Mouse (Mus musculus) G1E (cell line): ENCODE results near the gene Mrnip. TPM values are rescaled to one million over a fixed set of nuclear protein-coding genes. Genes with fewer than 3 reads are reported as not detected.

Experiments
- ATAC-seq: 2 replicates; pipeline ENCODE4 v1.8.0; 2016; ENCODE audit warnings: mild to moderate bottlenecking; ENCODE audit not compliant: insufficient number of reproducible peaks, poor library complexity, low FRiP score, severe bottlenecking; ENCODE audit errors: extremely low read depth
- DNase-seq: peaks from one replicate; pipeline ENCODE4 v3.0.0; 2012; ENCODE audit warnings: low spot score
- H3K27me3 ChIP-seq: 2 replicates; pipeline ENCODE4 v1.6.1; 2012; ENCODE audit warnings: mild to moderate bottlenecking, low read length, inconsistent platforms; ENCODE audit not compliant: insufficient read depth
- H3K36me3 ChIP-seq: replicated peaks from 2 replicates; pipeline ENCODE3; 2012; ENCODE audit warnings: mild to moderate bottlenecking, inconsistent platforms
- H3K4me1 ChIP-seq: 2 replicates; pipeline ENCODE4 v1.6.1; 2012; ENCODE audit warnings: low read depth, low read length, inconsistent platforms, mixed read lengths; ENCODE audit not compliant: insufficient read depth
- H3K4me3 ChIP-seq: 2 replicates; pipeline ENCODE4 v1.5.1; 2012; ENCODE audit warnings: low read depth, mild to moderate bottlenecking, inconsistent platforms, low read length, moderate library complexity, mixed read lengths
- H3K9me3 ChIP-seq: replicated peaks from 2 replicates; pipeline ENCODE4 v1.6.1; 2012; ENCODE audit warnings: inconsistent platforms
- CTCF ChIP-seq: IDR thresholded peaks from 2 replicates; pipeline ENCODE4 v1.5.1; 2012; ENCODE audit warnings: low read depth, low read length, inconsistent platforms, mixed read lengths
- GATA1 ChIP-seq: IDR thresholded peaks from 2 replicates; pipeline ENCODE4 v1.6.1; 2012; ENCODE audit warnings: borderline replicate concordance, low read length, inconsistent platforms, mixed read lengths
- GATA2 ChIP-seq: IDR thresholded peaks from 2 replicates; pipeline ENCODE4 v1.6.1; 2012; ENCODE audit warnings: low read depth, low read length, inconsistent platforms, borderline replicate concordance
- POLR2AphosphoS5 ChIP-seq: IDR thresholded peaks from 2 replicates; pipeline ENCODE4 v1.6.1; 2012; ENCODE audit warnings: low read depth, low read length, inconsistent platforms; ENCODE audit not compliant: insufficient replicate concordance
- TAL1 ChIP-seq: conservative IDR thresholded peaks from 2 replicates; pipeline ENCODE4 v1.6.1; 2012; ENCODE audit warnings: low read depth, low read length, inconsistent platforms, mixed read lengths
- polyA plus RNA-seq: library from polyadenylated mRNA; stranded (reverse); fragments of >175 nt; gene quantifications from 2 replicates; pipeline ENCODE4 v1.2.3, GENCODE M21; 2012
- total RNA-seq, 2 experiments: library from RNA; stranded (forward) in 1 of 2; stranded (reverse) in 1 of 2; fragments of 200-1000 nt in 1 of 2; fragments of >200 nt in 1 of 2; fragmentation: Nextera tagmentation in 1 of 2; gene quantifications; 2 replicates each; pipeline ENCODE4 v1.2.3; 2014 to 2017

Gene Mrnip
- total and polyA plus RNA-seq, 3 experiments, result 10.6 to 44.8 (median 17.6) TPM

DNA sequence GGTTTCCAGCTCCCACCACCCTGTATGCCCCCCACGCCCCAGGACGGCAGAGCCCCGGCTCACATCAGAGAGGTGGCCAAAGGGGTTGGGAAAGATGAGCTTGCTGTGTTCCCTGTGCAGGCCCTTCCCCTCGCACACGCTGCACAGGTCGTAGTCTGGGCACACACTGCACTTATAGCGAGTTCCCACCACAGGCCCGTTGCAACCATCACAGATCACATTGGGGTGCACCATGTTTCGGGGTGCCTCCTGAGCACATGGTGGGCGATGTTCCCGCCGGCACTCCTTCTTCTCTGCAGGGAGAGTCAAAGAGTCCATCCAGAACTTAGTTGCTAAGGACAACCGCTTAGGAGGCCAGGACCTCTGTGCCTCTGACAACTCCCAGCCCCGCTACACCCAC is 33.1 kb downstream of the Mrnip start:
- no peak for ATAC-seq
- Histone ChIP-seq H3K4me1 (peaks cover 51% of the 10 kb centered on the region), H3K4me3 (no peak overlapping the region)

GRCm38 (mm10) chr11:50208039-50208438 is 33.8 kb downstream of the Mrnip start:
- no peak overlapping the region for H3K4me3 ChIP-seq
- H3K9me3 ChIP-seq, result no peaks in the 10 kb centered on the region
- DNase-seq (no peak), ATAC-seq (no peak)
- peaks cover 65% of the 10 kb centered on the region for H3K36me3 ChIP-seq
- no peaks in the 10 kb centered on the region for H3K27me3 ChIP-seq
- no peak for TF ChIP-seq CTCF
- TF ChIP-seq POLR2AphosphoS5, result no peak
- no peak for TF ChIP-seq GATA1
- TF ChIP-seq GATA2, result no peak
- TF ChIP-seq TAL1, result no peak
- H3K4me1 ChIP-seq, result peaks cover 58% of the 10 kb centered on the region

More for the DNA sequence above, 33.1 kb downstream of the Mrnip start:
- Histone ChIP-seq H3K36me3 (peaks cover 67% of the 10 kb centered on the region), H3K27me3 (no peaks in the 10 kb centered on the region), H3K9me3 (no peaks in the 10 kb centered on the region)
- DNase-seq, result no peak
- TF ChIP-seq GATA2 (no peak), GATA1 (no peak), TAL1 (no peak), POLR2AphosphoS5 (no peak), CTCF (no peak)

- H3K4me3 ChIP-seq, result peak overlapping the region; percentile 92
- H3K36me3 ChIP-seq, result peaks cover 49% of the 10 kb centered on the region
- no peaks in the 10 kb centered on the region for H3K9me3 ChIP-seq
- H3K4me1 ChIP-seq, result peaks cover 58% of the 10 kb centered on the region
- peak; percentile 94 for ATAC-seq
- H3K27me3 ChIP-seq, result no peaks in the 10 kb centered on the region
- DNase-seq, result peak; percentile 92
- TF ChIP-seq GATA2 (no peak), CTCF (no peak), TAL1 (no peak), POLR2AphosphoS5 (no peak), GATA1 (no peak)
These were observed 35.9 kb downstream of the Mrnip start for GRCm38 (mm10) chr11:50210101-50210504.

DNA sequence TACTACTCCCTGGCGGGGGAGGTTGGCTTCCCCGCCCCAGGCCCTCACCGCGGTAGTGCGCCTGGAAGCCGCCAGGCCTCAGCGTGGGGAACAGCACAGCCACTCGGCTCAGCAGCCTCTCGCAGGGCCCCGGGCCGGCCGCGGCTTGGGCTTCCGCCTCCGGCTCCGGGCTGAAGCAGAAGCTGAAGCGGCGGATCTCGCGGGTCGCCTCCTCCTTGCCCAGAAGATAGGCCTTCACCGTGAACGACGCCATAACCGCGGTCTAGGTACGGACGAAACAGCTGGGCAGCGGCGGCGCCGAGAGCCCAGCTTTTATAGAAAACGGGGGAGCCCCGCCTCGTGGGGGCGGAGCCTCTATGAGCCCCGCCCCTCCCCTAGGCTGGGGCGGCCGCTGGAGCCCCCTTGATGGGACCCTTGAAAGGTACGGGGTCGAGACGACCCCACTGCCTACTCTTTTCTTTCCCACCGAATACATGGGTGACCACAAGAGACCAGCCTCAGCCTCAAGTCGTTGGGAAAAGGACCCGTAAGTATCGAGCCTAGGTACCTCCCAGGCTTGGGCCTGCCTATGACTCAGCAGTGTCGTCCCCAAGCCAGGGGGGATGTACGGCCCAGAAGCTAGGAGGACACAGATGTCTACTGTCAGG is 36.4 kb downstream of the Mrnip start, which contains the start of the genes Sqstm1 and Mgat4b:
TSS of gene Sqstm1 (minus strand) at position 323 of the 647 bp plus-strand sequence.
TSS of gene Mgat4b (plus strand) at position 386 of the 647 bp plus-strand sequence.
- TF ChIP-seq GATA2, result no peak
- no peak for TF ChIP-seq CTCF
- TF ChIP-seq POLR2AphosphoS5, result 0 out of 2 replicates have a peak, but pooled peaks have one; percentile 22
- no peak for TF ChIP-seq GATA1
- no peak for TF ChIP-seq TAL1
- Histone ChIP-seq H3K4me1 (peaks cover 64% of the 10 kb centered on the region), H3K4me3 (peak within 1 kb of the TSS; percentile 92), H3K9me3 (no peaks in the 10 kb centered on the region), H3K36me3 (peaks cover 49% of the 10 kb centered on the region), H3K27me3 (no peaks in the 10 kb centered on the region)
- ATAC-seq (no peak), DNase-seq (peak; percentile 79)

DNA sequence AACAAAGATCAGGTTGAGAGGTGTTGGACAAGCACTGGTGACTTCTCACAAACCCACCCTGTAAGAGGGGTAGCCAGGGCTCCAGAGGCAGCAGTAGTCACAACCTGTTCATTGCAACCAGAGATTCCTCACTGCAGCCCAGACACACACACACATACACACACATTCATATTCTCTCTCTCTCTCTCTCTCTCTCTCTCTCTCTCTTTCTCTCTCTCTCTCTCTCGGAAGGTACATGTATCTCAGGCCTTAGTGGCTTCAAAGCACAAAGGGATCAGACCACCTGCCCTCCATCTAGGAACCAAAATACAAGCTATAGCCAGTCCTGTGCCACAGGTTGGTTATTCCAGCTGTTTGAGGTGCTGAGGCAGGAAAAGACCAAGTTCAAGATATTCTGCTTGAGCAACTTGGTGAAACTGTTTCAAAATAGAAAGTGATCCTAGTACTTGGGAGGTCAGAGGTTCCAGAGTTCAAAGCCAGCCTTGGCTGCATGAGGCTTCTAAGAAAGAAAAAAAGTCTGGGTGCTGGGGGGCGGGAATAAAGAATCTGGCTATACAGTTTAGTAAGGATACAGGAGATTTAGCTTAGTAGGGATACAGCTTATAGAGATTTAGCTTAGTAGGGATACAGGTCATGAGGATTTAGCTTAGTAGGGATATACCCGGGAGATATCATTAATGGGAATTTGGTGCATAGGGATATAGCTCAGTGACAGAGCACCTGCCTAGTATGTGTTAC is 37.2 kb downstream of the Mrnip start:
- no peak for TF ChIP-seq GATA1
- no peak for TF ChIP-seq GATA2
- TF ChIP-seq TAL1, result no peak
- TF ChIP-seq POLR2AphosphoS5, result no peak
- no peak for TF ChIP-seq CTCF
- H3K36me3 ChIP-seq, result peaks cover 49% of the 10 kb centered on the region
- no peaks in the 10 kb centered on the region for H3K9me3 ChIP-seq
- peaks cover 72% of the 10 kb centered on the region for H3K4me1 ChIP-seq
- DNase-seq (no peak), ATAC-seq (no peak)
- H3K4me3 ChIP-seq, result peak overlapping the region; percentile 92
- no peaks in the 10 kb centered on the region for H3K27me3 ChIP-seq

- H3K4me3 ChIP-seq, result no peak overlapping the region
- H3K36me3 ChIP-seq, result peaks cover 49% of the 10 kb centered on the region
- ATAC-seq (no peak), DNase-seq (no peak)
- no peak for TF ChIP-seq GATA2
- peaks cover 74% of the 10 kb centered on the region for H3K4me1 ChIP-seq
- no peaks in the 10 kb centered on the region for H3K9me3 ChIP-seq
- no peaks in the 10 kb centered on the region for H3K27me3 ChIP-seq
These were observed 38.0 kb downstream of the Mrnip start for GRCm38 (mm10) chr11:50212060-50212739.
